Mouse (Mus musculus) effector memory CD4-positive, alpha-beta T cell, adult 5 months (primary cell): ENCODE results near the gene Dzip3. TPM values are rescaled to one million over a fixed set of nuclear protein-coding genes. Genes with fewer than 3 reads are reported as not detected.

ENCODE experiments used
- polyA plus RNA-seq: library from polyadenylated mRNA; unstranded; fragments of 100-300 nt; shearing (Covaris generic); gene quantifications from one replicate; pipeline ENCODE4 v1.2.1, GENCODE M21; 2017

Gene Dzip3
- polyA plus RNA-seq: 4.4 TPM

GRCm38 (mm10) chr16:48993559-48994342 lies at the start of gene Dzip3, which contains the start of gene Cip2a:
Gene Dzip3, minus strand, starts transcription at chr16:48994165.
Gene Cip2a, plus strand, starts transcription at chr16:48994185.

Other genes starting within 250 kb of the Dzip3 start
- 50.8 TPM for gene Trat1, start 222.1 kb downstream of the Dzip3 start, polyA plus RNA-seq
- not detected for gene Retnlb, start 177.3 kb downstream of the Dzip3 start, polyA plus RNA-seq
- not detected for gene Retnla, start 151.6 kb downstream of the Dzip3 start, polyA plus RNA-seq
- not detected for gene Retnlg, start 121.5 kb downstream of the Dzip3 start, polyA plus RNA-seq
- gene Cip2a, start within 50 bp of the Dzip3 start, polyA plus RNA-seq: 2.3 TPM
- not detected for gene Myh15, start 63.3 kb upstream of the Dzip3 start, polyA plus RNA-seq